Mouse (Mus musculus) gastrocnemius, postnatal 36 days (tissue): ENCODE data around the gene Sytl1. TPM values are rescaled to one million over a fixed set of nuclear protein-coding genes. Genes with fewer than 3 reads are reported as not detected.

ENCODE experiments used
- DNase-seq, 2 experiments: peaks; one replicate each; pipeline ENCODE4 v3.0.0; 2022
- intact Hi-C: fragments of 180-260 bp; cut with DNase I; formaldehyde crosslinking; loops from one replicate; pipeline ENCODE4 v1.15.1; 2025
- long read RNA-seq, 2 experiments: library from polyadenylated mRNA; stranded (forward); transcript quantifications; one replicate each; pipeline ENCODE4 v2.0.0; 2021
- total RNA-seq, 2 experiments: library from RNA; stranded (reverse); gene quantifications; 2 replicates each; pipeline ENCODE4 v1.2.3; 2021

Gene Sytl1
- total RNA-seq = under 1 TPM in 1 of 2 experiments, not detected in 1; 0.64 TPM
- long read RNA-seq, experiment 1 = 0 reads
- long read RNA-seq, experiment 2, partial matches to known transcripts = 0 of 2 reads
- long read RNA-seq, experiment 2, other reads (novel, unspliced or antisense) = 1 of 2 reads

DNA sequence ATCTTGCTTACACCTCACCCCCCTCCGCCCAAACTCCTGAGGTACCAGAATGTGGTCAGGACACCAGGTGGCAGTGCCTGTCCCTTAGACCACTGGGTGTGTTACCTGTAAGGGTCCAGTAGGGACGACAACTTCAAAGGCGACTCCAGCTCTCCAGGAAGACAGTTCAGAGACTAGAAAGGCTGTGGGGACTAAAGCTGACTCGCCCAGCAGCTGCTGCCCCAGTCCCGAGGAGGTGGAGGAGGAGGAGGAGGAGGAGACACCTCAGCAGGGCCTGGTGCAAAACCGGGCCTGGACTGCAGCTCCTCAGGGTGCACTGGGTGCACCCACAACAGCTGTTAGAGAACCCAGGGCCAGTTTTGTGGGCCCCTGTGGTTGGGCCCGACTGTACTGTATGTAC lies at the start of gene Sytl1:
Gene Sytl1 (minus strand): TSS at position 232 of the 400 bp plus-strand sequence.
- intact Hi-C loops = no loop called here
- peak in 1 of 2 experiments; percentile 3 for DNase-seq

DNA sequence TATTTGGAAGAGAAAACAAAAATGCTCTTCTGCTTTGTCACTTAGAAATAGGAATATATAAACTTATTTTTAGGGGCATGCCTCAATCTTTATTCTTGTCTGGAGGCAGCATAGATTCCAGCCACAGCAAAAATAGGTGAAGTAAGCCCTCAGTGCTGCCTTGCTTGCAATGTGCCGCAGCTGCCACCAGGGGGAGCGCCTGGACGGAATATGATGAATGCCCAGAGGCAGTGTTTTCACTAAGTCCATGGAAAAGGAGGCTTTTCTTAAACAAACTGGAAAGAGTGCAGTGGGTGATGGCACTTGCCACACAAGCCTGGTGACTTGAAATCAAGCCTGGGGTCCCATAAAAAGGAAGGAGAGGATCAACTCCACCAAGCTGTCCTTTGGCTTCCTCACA lies 47.0 kb upstream of the Sytl1 start:
- intact Hi-C loops = loop anchor here (1.0 to 5.0 kb wide), 3 partner anchors 33 to 142 kb away; no protein-coding TSS in a partner anchor
- DNase-seq = peak; percentile 83 to 86

DNA sequence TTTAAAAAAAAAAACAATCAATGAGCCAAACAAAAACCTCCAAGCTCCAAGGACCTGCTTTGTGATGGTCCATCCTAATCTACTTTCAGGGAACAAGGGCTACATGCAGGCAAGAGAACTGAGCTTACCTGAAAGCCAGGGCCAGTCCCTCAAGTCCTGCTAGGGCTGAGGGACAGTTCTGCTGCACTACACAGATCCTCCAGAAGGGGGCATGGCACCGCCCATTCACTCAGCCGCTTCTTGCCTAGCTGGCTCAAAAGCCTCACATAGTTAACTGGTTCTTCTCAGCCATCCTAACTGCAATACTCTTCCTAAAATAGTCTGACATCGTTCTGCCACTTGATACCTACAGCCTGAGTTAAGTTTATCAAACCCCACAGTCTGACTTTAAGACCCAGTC lies 44.4 kb upstream of the Sytl1 start:
- intact Hi-C loops = no loop called here
- DNase-seq = peak in 1 of 2 experiments; percentile 56

DNA sequence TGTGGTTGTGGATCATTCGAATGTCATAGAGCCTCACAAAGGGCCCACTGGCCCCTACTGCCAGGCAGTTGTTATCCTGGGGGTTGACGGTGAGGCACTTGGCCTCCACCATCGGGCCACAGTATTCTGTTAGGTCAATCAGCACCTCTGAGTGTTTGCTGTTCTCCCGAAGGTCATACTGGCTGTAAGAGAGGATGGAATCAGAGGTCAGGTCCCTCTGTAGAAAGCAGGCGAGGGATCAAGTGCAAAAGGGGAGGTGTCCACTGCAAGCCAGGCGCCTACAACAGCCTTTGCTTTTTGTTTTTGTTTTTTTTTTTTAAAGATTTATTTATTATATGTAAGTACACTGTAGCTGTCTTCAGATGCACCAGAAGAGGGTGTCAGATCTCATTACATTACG lies 42.9 kb upstream of the Sytl1 start:
- no peak for DNase-seq
- intact Hi-C loops = no loop called here

DNA sequence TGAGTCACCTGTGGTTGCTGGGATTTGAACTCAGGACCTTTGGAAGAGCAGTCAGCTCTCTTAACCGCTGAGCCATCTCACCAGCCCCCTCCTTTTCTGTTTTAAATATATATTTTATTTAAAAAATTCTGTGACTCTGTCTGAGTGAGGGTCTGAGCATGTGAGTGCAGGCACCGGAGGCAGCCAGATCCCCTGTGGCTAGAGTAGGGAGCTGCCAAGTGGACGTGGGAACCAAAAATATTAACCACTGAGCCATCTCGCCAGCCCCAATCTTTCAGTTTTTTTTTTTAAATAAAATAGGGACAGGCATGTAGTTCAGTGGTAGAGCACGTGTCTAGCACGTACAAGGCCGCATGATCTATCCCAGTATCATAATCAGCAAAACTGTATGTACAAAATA lies 41.9 kb upstream of the Sytl1 start:
- no peak for DNase-seq
- intact Hi-C loops = no loop called here

DNA sequence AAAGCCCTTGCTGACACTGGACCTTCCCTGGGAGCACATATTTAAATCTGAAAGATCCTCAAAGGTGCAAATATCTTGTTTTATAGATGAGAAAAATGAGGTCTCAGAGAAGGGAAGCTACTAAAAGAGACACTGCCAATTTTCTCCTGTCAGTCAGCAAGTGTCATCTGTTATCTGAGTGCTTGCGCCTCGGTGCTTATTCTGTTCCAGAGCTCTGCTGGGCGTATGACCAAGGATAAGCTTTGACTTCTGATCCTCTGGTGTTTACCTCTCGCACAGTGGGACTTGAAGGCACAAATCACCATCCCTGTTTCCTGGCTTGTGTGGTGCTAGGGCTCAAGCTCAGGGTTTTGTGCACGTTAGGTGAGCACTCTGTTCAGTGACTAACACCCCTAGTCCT lies 39.8 kb upstream of the Sytl1 start:
- DNase-seq = no peak
- intact Hi-C loops = no loop called here

DNA sequence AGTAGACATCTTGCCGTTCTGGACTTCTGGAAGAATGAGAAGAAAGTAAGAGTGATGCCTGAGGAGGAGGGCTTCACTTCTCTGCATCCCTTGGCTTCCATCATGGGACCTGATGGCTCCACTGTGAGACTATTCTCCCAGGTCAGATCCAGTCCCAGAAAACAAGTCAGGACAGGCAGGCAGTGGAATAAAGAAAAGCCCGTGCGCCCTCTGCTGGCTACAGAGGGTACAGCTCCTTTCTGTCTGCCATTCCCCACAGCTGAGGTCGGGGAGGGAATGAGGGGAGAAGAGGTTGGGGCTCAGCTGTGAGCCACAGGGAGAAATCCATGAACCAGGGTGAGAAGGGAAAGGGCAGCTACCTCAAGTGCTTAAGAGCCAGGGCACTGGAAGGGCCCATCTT lies 38.9 kb upstream of the Sytl1 start:
- DNase-seq = peak; percentile 57 to 69
- intact Hi-C loops = no loop called here

DNA sequence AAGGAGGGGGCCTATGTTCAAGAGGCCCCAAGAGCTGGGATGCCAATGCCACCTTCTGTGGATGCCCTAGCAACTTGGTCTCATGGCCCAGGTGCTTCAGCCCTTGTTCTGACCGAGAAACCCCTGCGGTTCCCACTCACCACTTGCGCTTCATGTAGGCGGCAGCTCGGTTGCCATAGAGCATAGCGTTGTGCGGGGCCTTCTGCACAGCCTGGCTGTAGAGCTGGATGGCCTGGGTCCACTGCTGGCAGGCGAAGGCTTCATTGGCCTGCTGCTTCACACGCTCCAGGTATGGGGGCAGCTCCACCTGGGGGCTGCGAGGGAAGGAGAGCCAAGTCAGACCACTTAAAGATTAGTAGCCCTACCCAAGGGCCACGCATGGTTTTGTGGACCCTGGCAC lies 37.5 kb upstream of the Sytl1 start:
- intact Hi-C loops = no loop called here
- no peak for DNase-seq

DNA sequence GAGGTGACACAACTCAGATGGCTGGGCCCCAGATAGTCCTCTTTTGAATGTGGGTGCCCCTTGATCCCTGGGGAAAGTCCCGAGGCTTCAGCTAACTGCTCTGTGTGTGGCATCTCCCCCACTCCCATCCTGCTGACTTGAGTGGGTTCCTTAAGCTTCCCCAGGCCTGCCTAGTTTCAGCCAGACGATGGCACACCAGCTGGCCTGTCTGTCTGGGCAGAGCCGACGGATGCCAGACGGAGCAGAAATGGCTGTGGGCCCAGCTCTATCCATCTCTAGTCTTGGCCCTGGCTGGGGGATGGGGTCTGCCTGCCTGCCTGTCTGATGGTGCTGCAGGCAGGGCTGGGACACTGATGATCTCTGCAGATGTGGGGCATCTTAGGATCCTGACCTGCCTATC lies 36.8 kb upstream of the Sytl1 start:
- DNase-seq = no peak
- intact Hi-C loops = loop anchor here (2.0 to 5.0 kb wide), 3 partner anchors 67 to 352 kb away; no protein-coding TSS in a partner anchor

DNA sequence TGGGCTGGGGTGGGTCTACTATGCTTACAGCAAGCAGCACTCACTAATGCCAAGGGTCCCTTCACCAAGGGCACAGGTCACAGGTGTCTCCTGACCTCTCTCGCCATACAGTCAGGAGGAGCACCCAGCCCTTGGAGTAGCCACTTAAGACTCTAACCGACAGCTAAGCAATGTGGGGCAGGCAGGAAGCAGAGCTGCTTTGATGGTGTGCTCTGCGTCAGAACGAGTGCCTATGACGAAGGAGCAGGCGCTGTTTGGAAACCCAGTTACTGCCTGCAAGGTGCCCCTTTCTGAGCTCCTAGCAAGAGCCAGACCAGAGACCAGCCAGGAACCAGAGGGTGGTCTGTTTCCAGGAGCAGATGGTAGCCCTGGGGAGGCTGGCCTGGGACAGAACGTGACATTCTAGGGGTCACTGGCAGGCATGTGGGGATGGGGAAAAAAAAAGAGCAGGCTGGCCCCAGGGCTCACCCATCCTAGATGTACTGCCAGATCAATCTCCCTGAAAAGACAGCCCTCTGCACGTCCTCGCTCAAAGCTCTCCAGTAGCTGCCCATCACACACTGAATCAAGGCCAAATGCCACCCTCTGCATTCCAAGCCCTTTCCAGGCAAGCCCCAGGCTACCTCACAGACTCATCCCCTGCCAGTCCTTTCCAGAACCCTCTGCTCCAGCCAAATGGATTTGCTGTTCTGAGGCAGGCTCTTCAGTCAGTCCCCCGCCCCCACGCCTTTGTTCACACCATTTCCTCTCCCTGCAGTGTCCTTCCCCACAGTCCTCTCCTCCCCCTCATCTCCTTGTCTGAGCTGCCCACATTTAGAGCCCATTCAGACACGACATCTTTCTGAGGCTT lies 35.8 kb upstream of the Sytl1 start:
- no peak for DNase-seq
- intact Hi-C loops = loop anchor here (2.0 to 5.0 kb wide), 3 partner anchors 66 to 351 kb away; no protein-coding TSS in a partner anchor

DNA sequence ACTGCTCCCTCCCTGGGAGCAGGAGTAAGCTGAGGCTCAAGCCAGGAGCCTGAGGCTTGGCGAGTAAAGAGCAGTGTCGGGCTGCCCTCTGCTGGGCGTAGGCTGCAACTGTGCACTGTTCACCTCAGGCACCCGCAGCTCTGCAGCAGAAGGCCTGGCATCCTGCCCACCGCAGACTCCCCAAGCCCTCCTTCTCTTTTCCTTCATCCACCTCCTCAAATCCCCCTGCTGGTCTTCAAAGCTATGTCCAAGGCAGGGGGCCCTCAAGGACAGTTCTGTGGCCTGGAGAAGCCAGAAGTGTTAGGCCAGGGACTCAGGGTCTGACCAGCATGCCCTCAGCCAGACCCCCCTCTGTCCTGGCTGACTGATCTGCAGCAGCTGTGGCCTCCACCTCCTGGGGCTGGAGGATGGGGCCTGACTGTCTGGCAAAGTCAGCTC lies 34.9 kb upstream of the Sytl1 start:
- intact Hi-C loops = loop anchor here (1.0 to 5.0 kb wide), 4 partner anchors 66 to 351 kb away; no protein-coding TSS in a partner anchor

DNA sequence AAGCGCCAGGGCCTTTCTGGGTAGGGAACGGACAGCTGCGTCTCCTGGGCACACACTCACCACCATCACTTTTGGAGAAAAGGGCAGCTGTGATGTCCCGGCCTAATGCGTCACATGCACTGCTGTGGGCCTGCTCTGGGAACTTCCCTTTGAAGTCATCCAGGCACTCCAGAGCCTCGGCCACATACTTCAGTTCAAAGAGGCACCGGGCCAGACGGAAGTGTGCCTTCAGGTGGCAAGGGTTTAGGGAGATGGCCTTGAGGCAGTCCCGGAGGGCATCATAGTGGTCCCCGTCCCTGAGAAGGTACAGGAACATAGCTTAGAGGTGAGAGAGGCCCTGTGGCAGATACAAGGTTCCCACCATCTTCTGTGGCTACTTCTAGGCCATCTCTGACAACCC lies 34.4 kb upstream of the Sytl1 start:
- intact Hi-C loops = loop anchor here (1.0 to 5.0 kb wide), 3 partner anchors 65 to 350 kb away; no protein-coding TSS in a partner anchor
- no peak for DNase-seq

More for the DNA sequence above, 34.9 kb upstream of the Sytl1 start:
- DNase-seq = peak; percentile 71 to 76

DNA sequence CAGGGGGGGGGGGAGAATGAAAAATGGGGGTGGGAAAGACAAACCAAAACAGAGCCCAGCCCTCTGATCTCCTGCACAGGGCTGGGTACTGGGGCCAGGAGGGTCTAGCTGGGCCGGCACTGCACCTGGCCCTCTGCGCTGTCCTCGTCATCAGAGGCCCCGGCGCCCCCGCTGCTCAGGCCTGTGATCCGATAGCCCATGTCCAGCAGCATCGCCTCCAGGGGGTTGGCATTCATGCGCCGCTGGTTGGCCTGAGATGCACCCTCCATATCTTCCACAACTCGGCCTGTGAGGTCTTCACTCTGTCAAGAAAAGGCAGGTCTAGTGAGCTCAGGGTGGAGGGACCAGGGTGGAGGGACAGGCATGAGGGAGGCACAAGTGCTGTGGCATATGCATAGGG lies 31.2 kb upstream of the Sytl1 start:
- DNase-seq = no peak
- intact Hi-C loops = no loop called here

DNA sequence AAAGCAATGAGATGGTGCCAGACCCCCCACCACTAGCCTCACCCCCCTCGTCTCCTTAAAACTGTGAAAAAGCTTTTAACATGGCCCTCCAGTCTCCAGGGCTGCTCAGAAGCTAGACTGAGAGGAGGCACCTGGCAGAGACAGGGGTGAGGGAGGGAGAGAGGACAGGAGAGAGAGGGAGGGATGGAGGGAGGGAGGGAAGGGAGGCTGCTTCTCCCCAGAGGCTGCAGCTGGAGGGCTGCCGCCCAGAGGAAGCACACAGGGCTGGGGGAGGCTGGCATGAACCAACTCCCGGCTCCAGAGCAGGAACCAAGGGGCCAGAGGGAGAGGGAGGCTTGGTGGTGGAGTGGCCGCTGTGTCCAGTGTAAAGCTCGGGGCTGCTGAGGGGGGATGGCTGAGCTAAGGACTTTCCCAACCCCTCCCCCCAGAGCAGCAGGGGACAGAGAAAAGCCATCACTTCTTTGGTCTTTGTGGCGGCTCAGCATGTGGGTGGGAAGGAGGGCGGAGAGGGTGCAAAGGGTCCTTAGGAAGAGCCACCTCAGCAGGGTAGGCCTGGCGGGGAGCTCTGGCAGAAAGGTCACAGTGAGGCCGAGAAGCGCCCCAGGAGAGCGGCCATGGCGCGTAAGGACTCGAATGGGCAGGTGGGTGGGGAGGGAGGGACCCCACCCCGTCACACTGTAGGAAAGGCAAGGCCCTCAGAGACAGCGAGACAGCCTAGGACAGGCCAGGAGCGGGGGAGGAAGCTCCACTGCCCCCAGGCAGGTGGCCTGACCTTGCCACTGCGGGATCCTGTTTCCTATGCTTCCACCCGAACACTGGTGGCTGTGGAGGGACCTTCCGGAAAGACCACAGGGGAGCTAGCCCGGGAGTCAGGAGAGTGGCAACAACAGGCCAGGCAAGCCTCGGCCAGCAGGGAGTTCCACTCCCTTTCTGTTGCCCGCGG lies 30.3 kb upstream of the Sytl1 start:
- intact Hi-C loops = no loop called here

DNA sequence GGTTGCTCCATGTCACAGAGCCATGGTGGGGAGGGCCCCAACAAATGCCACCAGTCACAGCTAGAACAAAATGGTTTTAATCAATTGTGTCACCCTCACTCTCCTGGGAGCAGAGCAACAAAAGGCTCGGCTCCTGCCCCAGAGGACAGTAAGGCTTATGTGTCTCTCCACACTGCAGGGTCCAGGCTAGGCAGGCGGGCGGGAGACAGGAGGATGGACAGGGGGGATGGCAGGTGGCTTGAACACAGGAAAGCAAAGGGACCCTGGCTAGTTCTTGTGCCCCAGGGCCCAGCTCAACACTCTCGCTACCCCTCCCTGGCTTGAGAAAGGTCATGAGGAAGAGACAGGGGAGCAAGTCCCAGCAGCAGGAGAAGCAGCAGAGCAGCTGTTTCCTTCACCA lies 29.5 kb upstream of the Sytl1 start:
- intact Hi-C loops = no loop called here
- DNase-seq = no peak

More for the DNA sequence above, 30.3 kb upstream of the Sytl1 start:
- no peak for DNase-seq

DNA sequence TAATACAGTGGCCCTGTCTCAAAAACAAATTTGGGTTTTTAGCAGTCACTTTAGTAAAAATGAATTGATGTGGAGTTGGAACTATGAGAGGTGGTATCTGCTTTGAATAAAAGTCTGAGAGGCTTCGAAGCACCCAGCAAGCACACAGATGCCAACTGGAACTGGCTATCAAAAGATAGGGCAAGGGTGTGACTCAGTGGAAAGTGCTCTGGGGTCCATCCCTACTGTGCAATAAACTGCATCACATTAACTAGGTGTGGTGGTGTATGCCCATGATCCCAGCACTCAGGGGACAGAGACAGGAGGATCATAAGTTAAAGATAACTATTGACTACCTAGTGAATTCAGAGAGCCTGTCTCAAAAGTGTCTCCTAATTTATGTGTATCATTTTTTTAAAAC lies 28.3 kb upstream of the Sytl1 start:
- DNase-seq = no peak
- intact Hi-C loops = no loop called here

DNA sequence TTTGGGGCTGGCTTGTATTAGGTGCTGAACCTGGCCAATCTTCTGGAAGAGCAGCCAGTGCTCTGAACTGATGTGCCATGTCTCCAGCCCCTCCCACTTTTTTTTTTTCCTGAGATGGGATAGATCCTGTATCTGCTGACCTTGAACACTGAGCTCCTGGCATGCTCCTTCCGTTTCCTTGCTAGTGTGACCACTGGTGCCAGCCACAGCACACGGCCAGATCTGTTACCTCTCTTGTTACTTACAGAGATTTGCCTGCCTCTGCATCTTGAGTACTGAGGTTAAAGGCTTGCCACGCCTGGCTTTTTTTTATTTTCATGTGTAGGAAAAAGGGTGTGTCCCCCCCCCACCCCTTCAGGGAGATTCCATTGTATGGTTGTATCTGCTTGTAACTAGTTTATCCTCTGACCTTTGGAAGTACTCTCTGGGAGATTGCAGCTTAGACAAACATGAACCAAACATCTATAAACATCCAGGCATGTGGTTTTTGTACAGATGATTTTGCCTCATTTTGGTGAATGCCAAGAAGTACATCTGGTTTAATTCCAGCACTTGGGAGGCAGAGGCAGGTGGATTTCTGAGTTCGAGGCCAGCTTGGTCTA lies 23.7 kb upstream of the Sytl1 start:
- no peak for DNase-seq
- intact Hi-C loops = no loop called here

DNA sequence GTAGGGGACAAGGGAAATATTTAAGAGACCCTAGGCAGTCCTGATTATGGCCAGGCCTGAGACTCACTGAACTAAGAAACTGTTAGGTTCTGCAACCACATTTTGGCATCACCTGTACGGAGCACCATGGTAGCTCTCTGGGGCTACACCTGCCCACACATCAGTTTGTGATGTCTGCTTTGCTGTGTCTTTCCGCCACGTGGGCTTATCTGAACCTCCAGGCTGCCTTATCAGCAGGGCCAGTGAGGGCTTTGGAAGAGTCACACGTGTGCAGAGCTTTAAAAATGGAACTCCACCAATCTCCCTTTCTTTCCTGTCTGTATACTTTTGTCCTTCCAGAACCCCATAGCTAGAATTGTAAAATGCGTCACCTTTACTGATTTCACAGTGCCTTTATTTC lies 23.0 kb upstream of the Sytl1 start:
- intact Hi-C loops = no loop called here
- DNase-seq = no peak

DNA sequence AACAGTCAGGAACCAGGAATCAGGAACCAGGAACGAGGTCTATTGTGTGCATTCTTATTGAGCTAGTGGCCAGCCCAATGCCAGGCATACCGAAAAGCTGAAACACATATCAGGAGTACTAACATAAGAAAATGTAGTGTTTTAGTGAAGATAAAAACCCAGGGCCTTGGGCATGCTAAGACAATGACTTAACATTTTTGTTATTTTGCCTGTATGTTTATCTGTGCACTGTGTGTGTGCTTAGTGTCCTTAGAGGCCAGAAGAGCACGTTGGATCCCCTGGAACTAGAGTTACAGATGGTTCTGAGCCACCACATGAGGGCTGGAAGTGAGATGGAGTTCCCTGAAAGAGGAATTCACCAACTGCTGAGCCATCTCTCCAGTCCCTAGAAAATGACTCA lies 22.4 kb upstream of the Sytl1 start:
- intact Hi-C loops = no loop called here
- DNase-seq = no peak

DNA sequence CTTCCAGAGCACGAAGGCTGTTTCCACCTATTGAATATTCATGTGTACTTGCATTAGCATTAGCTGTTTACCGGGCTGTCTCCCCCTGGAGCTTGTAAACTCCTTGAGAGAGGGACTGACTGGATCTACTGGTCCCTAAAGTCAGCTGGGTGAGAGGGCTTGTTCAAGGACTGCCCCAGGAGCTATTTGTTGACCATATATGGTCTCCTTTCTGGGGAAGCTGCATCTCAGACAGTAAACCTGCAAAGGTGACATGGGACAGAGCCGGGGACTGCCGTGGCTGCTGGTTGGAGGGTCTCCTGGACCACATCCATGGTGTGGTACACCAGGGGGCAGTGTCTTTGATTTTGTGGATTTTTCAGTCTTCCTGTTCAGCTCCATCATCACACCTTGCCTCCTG lies 19.7 kb upstream of the Sytl1 start:
- intact Hi-C loops = no loop called here
- DNase-seq = no peak
